Mouse (Mus musculus): ENCODE measurements around the gene Retn. TPM values are rescaled to one million over a fixed set of nuclear protein-coding genes. Genes with fewer than 3 reads are reported as not detected.
A peak's percentile ranks its signal among the peaks of the same experiment; 100 is the strongest.

Gene Retn
- total RNA-seq, 4 experiments from 2014 or later = 1.3 to 8.8 (median 3.2) TPM

- no peak for DNase-seq (ENCODE audit: low spot score in 2 of 2)
Observed at GRCm38 (mm10) chr8:3660889-3661288, 5.3 kb downstream of the Retn start.

- DNase-seq (ENCODE audit: low spot score in 2 of 2) = no peak
Observed at GRCm38 (mm10) chr8:3664405-3664804, 8.8 kb downstream of the Retn start.

DNA sequence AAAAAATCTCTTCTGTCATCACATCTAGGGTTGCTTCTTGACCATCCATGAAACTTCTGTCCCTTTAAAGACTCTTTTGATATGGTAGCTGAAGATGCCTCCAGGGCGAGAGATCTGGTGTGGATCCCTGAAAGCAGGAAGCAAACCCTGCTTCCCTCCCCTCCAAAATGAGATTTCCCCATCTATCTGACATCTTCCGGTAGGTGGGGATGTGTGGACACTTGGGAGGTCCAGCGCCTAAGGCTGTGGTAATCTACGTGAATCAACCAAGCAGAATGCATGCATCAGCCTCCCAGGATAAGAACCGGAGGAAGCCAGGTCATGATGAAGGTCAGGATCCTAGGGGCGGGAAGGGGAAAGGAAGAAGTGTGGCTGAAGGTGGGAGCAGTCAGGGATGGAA is 9.9 kb downstream of the Retn start, which contains the start of gene Mcemp1:
Mcemp1 (plus strand) TSS at position 248 of the 400 bp plus-strand sequence.
- DNase-seq (ENCODE audit: low spot score in 2 of 2) = no peak

DNA sequence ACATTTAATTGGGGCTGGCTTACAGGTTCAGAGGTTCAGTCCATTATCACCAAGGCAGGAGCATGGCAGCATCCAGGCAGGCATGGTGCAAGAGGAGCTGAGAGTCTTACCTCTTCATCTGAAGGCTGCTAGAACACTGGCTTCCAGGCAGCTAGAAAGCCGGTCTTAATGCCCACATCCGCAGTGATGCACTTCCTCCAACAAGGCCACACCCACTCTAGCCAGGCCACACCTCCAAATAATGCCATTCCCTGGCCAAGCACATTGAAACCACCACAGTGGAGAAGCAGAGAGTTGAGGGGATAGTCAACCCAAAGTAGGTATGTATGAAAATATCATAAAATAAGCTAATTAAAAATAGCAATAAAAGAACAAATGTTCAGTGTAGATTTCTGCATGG is 14.8 kb downstream of the Retn start:
- no peak for DNase-seq (ENCODE audit: low spot score in 2 of 2)

GRCm38 (mm10) chr8:3671980-3672491 is 16.5 kb downstream of the Retn start, which contains the start of gene Fcor:
Fcor (minus strand) TSS chr8:3672362.
- peak; percentile 58 to 67 for DNase-seq (ENCODE audit: low spot score in 2 of 2)

DNA sequence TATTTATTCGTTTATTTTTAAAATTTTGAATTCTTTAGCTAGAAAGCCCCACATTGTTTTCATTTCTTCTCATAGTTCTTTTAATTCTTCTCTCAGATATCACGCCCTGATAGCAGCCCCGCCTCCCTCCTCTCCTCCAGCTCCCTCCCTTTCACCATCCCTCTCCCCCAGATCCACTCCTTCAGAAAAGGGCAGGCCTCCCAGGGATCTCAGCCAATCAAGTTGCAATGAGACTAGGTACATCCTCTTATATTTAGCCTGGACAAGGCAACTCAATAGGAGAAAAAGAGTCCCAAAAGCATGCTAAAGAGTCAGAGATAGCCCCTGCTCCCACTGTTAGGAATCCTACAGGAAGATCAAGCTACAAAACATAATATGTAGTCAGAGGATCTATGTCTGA is 19.1 kb downstream of the Retn start:
- no peak for DNase-seq (ENCODE audit: low spot score in 2 of 2)

DNA sequence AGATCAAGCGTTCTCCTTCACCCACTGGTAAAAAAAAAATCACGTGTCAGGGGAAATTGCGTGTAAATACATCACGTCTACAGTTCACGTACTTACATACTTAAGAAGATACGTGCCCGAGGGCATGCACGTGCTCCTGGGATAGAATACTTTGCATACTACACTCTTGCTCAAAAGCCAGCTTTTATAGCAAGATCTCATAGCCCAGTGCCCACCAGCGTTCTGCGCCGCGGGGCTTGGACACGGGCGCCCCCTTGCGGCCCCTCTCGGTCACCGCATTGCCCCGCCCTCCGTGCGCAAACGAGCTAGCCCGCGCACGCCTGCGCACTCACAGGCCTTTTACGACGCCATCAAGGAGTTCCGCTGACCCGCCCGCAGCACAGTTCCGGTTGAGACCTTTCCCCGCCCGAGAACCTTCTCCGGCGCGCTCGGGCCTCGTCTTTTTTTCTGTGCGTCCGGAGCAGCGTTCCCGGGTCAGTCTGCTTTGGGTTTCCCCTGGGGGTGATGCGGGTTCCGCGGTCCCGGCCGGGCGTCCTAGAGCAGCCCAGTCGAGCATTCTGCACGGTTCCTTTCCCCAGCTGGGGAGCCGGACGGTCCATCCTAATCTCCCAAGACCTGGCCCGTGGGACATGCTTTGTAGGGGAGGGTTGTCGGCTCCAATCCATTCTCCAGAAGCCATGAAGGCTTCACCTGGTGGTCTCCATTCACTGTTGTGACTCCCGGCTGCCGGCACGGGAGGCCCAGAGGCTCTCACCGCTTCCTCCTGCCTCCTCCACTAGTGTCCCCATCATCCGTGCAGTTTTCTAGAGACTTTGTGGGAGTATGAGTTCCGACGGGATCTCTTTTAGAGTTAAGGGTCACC is 20.8 kb downstream of the Retn start, which contains the start of gene Trappc5:
Trappc5 (plus strand) TSS at position 169 of the 862 bp plus-strand sequence.
- peak; percentile 88 to 90 for DNase-seq (ENCODE audit: low spot score in 2 of 2)

DNA sequence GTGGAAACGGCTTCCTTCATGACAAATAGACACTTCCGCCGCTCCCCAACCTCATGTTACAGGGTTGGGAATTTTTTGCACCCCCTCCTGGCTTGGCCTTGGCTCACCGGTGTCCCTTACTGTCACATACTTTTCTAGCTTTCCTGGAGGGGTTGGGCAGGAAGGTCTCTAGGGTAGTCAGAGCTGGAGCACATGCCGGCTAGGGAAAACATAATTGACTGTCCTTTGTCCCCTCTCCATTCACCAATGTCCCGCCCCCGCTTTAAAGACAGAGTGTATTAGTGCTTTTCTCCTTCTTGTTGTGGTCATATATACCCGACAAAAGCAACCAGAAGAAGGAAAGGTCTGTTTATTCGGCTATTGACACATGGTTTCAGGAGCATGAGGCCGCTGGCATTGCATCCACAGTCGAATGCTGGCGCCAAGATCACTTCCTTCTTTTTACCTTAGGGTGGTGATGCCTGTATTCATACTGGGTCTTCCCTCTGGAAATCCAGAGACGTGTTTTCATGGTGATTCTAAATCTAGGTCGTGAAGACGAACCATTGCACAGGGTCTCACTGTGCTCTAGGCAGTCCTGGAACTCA is 21.5 kb downstream of the Retn start:
- DNase-seq (ENCODE audit: low spot score in 2 of 2) = no peak

DNA sequence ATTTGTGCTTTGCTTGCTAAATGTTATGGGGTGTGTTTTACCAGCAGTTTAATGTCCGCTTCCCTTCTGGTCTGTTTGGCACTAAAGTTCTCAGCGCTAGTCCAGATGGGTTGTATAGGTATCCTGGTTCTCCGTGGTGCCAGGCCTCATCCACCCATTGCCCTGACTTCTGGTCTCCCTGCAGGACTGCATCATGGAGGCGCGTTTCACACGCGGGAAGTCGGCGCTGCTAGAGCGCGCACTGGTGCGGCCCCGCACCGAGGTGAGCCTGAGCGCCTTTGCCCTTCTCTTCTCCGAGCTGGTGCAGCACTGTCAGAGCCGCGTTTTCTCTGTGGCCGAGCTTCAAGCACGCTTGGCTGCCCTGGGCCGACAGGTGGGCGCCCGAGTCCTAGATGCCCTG is 23.3 kb downstream of the Retn start:
- DNase-seq (ENCODE audit: low spot score in 2 of 2) = no peak

GRCm38 (mm10) chr8:3679236-3679635 is 23.7 kb downstream of the Retn start:
- no peak for DNase-seq (ENCODE audit: low spot score in 2 of 2)

GRCm38 (mm10) chr8:3679656-3680055 is 24.1 kb downstream of the Retn start:
- DNase-seq (ENCODE audit: low spot score in 2 of 2) = no peak

DNA sequence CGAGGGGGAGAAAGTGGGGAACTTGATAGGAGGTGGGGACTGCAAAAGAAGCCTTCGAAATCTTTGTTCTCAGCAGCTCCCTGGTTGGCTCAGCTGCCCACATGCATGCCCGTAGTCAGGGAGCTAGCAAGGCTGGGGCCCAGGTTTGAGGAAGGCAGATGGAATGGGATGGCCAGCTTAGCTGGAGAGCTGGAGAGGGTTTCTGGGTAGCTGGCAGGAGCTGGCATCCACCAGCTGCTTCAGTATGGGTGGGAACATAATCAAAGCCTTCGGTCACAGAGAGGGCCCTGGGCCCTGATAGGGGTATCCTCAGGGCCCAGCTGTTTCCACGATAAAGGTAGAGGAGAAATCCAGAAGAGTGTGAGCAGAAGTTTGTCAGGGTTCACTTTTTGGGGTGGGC is 26.9 kb downstream of the Retn start:
- no peak for DNase-seq (ENCODE audit: low spot score in 2 of 2)

GRCm38 (mm10) chr8:3683408-3684176 is 28.0 kb downstream of the Retn start:
- no peak for DNase-seq (ENCODE audit: low spot score in 2 of 2)

- no peak for DNase-seq (ENCODE audit: low spot score in 2 of 2)
Observed at GRCm38 (mm10) chr8:3684530-3684929, 29.0 kb downstream of the Retn start.

- DNase-seq (ENCODE audit: low spot score in 2 of 2) = no peak
Observed at GRCm38 (mm10) chr8:3685422-3685821, 29.9 kb downstream of the Retn start.

DNA sequence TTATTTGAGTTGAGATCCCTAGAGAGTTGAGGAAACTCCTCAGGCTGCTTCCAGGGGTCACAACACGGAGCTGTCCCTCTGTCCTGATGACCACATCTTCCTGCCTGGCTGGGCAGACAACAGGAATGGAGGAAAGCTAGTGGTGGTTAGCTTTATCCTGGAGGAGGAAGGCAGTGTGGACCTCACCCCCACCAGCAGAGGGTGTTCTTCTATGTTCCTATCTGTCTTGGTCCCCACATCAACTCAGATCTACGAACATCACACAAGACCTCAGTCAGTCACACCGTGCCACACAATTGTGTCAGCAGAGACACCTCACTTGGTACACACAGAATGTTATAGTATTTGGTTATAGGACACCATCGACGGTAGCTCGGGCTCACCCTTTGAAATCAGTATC is 32.0 kb downstream of the Retn start:
- DNase-seq (ENCODE audit: low spot score in 2 of 2) = no peak

DNA sequence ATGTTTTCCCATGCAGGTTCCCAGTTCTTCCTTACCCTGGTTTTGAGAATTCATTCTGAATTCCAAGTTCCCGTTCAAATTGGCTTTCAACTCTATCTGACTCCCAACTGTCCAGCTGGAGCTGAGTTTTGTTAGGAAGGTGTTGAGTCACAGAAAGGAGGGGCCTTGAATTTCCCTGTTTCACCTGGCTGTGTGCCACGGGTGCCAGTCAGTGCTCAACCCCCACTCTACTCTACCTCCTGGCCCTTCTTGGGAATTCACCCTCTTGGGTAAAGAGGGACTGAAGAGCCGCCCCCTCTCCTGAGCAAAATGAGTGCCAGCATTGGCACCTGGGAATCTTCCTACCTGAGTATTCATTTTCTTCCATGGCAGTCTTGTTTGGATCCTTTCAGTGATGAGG is 35.2 kb downstream of the Retn start:
- DNase-seq (ENCODE audit: low spot score in 2 of 2) = no peak

GRCm38 (mm10) chr8:3694121-3694520 is 38.6 kb downstream of the Retn start, which contains the start of gene Fcer2a:
Fcer2a (minus strand) TSS chr8:3694175.
- DNase-seq (ENCODE audit: low spot score in 2 of 2) = no peak

- DNase-seq (ENCODE audit: low spot score in 2 of 2) = no peak
Observed at GRCm38 (mm10) chr8:3701491-3701890, 45.9 kb downstream of the Retn start.

DNA sequence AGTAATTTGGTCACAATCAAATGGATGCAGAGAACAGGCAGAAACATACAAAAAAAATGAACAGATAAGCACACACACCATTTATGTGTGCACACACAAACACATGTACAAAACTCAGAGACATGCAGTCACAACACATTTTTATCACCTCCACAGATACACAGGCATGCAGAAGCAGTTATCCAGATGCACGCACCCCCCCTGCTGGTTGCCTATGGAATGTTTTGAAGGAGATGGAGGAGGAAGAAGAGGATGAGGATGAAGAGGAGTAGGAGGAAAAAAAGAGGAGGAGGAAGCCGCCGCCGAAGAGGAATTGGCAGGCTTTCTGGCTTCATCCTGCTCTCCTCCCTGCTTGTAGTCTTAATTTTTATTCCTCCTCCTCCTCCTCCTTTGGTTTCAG is 50.1 kb downstream of the Retn start:
- DNase-seq (ENCODE audit: low spot score in 2 of 2) = no peak

DNA sequence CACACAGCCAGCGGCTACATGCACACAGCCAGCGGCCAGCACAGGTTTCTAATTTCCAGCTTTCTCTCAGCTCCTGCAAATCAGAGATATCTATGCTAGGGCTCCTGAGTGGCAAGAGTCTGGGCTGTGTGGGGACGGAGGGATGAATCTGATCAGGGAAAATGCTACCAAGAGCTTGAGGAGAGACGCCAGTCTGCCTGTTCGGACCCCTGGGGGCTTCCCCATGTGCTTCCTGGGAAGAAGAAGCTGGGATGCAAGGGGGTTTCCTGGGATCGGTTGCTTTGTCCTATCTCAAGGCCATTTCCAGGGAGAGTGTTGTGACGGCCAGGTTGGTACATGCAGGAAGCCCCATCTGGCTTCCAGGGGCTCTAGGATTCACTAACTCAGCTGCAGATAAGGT is 52.0 kb downstream of the Retn start:
- no peak for DNase-seq (ENCODE audit: low spot score in 2 of 2)

Data from gastrocnemius, adult 8-10 months (tissue).